Mouse (Mus musculus): ENCODE results near the gene Fam122b.

The Fam122b gene

DNA sequence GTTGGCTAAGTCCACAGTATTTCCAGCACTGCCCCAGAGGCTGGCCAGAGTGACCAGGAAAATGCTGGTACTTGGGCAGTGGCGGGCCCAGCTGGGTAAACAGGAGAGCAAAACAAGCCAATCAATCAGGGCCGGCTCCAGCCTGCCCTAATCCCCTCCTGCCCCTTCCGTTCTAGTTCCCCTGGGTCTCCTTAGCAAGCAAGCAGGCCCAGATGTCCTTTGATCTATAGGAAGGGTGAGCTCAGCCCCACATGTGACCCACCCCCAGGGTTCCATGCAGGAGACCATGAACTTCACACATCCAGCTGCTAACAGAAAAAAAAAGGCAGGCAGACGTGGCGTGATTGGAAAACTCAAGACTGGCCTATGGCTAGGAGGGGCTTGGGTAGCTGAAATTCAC is 73.2 kb downstream of the Fam122b start:
- DNase-seq: no peak
